Mouse (Mus musculus) neutrophil, adult 5-6 weeks (primary cell): ENCODE data around the gene Plod2. TPM values are rescaled to one million over a fixed set of nuclear protein-coding genes. Genes with fewer than 3 reads are reported as not detected.

Experiments
- ATAC-seq: fragments of 151-379, 151-347 bp; 2 replicates; pipeline ENCODE4 v1.8.0; 2017; ENCODE audit warnings: mild to moderate bottlenecking, moderate TSS enrichment; ENCODE audit not compliant: insufficient number of reproducible peaks, poor library complexity, low FRiP score, severe bottlenecking; ENCODE audit errors: extremely low read depth
- total RNA-seq: library from RNA; stranded (forward); fragments of 200-1000 nt; gene quantifications from 2 replicates; pipeline ENCODE4 v1.2.3, GENCODE M21; 2017

The Plod2 gene
- total RNA-seq, 1 experiment from 2014 or later = 0.23 TPM

DNA sequence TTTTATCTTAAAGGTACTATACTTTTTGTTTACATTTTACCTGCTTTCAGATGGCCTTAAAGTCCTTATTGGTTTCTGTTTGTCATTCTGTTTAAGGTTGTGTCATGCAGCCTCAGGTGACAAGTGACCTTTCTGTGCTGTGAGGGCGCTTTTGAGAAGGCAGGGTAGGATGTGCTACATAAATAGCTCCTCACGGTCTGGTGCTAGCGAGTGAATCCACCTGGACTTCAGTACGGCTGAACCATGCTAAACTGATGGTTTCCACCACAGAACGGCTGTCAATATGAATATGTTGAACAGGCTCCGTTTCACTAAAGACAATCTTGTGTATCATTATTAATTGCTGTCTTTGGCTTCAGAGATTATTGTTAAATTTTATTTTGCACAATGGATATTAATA, 52.5 kb downstream of the Plod2 start:
- ATAC-seq = no peak

DNA sequence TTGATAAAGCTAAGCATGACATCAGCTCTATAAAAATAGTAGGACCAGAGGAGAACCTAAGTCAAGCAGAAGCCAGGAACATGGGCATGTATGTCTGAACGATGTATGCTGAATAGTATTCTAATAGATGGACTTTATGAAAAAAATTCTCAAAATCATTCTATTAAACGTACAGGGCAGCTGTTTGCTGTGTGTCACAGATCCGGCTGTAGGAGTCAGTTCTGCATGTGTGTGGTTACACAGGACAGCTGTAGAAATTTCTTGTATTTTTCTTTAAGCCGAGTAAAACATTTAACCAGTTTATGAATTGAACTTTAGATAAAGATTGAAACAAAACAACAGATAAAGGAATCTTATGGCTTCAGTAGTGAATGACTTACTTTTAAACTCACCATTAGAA, 53.3 kb downstream of the Plod2 start:
- no peak for ATAC-seq

DNA sequence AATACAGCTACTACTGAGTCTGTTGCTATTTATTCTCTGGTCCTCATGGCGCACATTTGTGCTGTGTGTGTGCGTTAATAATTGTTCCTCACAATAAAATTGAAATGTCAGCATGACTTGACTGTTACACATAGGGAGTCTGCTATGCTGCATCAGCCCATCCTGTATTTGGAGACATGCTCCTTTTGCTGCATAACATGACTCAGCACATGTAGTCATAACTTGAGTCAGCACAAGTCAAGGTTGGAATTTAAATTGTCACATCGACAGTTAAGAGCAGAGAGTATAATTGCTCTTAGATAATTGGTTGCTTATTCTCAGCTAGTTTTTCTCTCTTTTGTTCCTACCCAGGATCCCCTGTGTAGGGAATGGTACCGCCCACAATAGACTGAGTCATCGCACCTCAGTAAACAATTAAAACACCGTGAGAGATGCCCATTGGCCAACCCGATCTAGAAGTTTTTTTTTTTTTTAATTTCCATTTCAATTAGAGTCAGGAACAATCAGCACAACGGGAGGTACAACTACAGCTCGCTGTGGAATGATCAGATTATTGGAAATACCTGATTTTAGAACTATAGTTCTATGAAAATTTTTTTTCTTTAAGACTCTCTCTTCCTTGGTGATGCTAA, 55.0 kb downstream of the Plod2 start:
- ATAC-seq = no peak

DNA sequence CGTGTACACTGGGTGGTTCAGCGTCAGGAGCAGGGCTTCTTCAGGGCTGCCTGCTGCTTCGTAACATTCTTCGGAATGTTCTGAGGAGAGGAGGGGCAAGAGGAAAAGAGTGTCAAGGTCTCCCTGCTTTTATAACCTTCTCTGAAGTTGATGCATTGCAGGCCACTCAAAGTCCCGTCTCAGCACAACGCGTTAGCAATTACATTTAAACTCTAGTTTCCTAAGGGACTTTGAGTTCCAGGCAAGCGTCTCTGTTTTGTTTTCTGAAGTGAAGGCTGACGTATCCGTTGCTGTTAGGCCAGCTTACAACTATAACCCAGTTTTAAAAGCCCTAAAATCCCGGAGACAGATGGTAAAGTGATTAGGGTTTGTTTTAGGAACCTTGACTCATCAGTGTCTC, 55.8 kb downstream of the Plod2 start:
- ATAC-seq = no peak

DNA sequence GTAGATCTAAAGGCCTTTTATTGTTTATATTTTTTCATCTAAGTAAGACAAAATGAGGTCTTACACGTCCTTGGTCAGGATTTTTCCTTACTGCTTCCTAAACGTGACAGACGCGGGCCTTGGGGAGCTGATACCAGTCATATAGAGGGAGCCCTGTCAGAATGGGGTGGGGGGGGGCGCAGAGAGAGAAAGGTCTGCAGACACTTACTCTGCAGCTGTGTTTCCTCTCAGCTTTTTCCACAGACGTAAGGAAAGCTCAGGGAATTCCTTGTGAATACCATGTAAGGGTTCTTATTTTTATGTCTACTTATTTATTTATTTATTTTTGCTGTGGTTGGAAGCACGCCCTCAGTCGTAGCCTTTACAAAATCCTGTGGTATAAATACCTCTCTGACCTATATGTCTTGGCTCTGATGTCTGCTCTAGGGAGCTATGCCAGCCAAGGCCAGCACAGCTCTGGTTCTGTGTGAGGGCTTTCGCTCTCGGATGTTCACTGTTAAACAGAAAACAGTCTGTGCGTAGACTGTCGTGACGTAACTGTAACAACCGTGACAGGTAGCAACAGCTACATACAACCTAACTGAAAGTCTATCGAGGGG, 58.0 kb downstream of the Plod2 start:
- ATAC-seq = no peak

- no peak for ATAC-seq
Measured at GRCm38 (mm10) chr9:92601551-92601950, 59.5 kb downstream of the Plod2 start.

GRCm38 (mm10) chr9:92603541-92603940, 61.5 kb downstream of the Plod2 start:
- no peak for ATAC-seq

GRCm38 (mm10) chr9:92610628-92611267, 68.7 kb downstream of the Plod2 start:
- ATAC-seq = no peak

- ATAC-seq = no peak
Measured at GRCm38 (mm10) chr9:92612641-92613040, 70.6 kb downstream of the Plod2 start.

GRCm38 (mm10) chr9:92613206-92613605, 71.2 kb downstream of the Plod2 start:
- no peak for ATAC-seq

DNA sequence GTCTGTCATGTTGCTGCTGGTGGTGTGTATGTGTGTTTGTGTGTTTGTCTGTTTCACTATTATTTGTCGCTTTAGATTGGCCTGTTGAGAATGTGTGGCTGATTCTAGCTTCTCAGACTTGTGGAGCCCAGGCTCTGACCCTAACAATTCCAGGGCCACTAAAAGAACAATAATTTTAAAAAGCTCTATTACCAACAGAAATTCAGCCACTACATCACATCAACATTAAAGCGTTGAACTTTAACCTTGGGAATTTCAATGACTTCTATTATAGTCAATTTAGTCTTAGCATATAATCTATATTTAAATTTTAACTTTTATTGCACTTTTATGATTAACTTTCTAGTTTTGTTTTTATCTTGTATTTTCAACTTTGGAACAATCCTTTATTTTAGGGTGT, 74.4 kb downstream of the Plod2 start:
- no peak for ATAC-seq

DNA sequence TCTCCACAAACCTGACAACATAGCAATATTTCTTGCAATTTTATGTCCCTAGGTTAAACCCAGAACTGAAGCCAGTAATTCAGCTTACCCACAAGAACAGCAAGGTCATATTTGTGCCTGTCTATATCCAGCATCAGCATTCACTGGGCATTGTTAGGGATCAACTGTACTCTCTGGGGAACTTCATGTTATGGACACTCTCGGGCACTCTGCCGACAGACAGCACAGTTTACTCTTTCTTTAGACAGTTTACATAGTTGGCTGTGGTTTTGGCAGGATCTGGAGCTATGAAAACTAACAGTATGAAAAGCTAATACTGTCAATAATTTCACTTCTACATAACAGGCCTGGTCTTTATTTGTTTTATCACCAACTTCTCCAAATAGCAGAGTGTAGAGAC, 75.4 kb downstream of the Plod2 start:
- no peak for ATAC-seq

GRCm38 (mm10) chr9:92620088-92620487, 78.1 kb downstream of the Plod2 start:
- no peak for ATAC-seq

- ATAC-seq = no peak
Measured at GRCm38 (mm10) chr9:92621246-92621645, 79.2 kb downstream of the Plod2 start.

GRCm38 (mm10) chr9:92621878-92622282, 79.9 kb downstream of the Plod2 start:
- no peak for ATAC-seq

DNA sequence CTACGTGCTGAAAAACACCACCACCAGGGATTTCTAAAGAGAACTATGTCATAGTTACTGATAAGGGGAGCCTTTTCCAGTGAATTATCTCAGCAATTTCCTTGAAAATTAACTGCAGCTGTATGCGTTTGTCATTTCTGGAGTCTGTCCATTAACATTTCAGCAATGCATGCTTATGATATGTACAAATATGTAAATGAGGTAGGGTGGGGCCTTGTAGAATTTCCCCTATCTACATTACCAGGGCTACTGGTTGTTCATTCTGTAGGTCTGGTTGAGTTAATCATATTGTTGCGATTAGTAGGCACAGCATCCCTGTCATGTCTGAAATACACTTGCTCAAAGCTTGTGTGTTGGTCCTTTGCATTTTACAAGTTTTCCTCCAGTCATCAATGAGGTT, 92.8 kb downstream of the Plod2 start:
- ATAC-seq = no peak

DNA sequence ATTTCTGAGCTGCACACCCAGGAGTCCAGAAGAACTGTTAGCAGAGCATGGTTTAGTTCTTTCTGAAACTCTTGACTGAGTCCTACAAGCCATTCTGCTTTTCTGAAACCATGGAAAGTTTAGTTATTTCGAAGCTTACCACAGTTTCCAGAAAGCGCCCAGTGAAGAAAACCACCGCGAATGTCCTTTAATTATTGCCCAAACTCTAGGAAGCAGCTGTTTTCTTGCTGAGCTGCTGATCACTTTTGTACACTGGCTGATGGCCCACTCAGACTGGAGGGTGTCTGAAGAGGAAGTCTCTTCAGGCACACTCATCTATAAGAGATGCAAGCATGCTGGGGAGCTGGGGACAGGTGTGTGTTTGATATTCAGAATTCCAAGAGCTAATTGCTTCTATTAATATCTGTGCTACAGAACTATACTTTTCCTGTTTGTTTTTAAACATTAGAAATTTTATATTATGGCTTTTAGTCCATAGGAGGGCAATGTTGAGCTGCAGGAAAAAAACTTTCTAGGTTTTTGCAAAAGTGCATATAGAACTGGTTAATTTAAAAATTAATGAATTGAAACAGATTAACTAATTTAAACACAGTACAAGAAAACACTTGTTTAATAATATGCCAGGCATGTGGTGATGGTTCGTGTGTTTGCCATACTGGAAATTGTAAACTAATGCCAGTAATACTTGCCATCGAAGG, 97.3 kb downstream of the Plod2 start:
- ATAC-seq = no peak

- ATAC-seq = no peak
Measured at GRCm38 (mm10) chr9:92641717-92642116, 99.7 kb downstream of the Plod2 start.
